Mouse (Mus musculus) C2C12 (cell line): Measurements from ENCODE around the gene Nradd. TPM values are rescaled to one million over a fixed set of nuclear protein-coding genes. Genes with fewer than 3 reads are reported as not detected.

ENCODE experiments used
- H3K27me3 ChIP-seq: one replicate; pipeline ENCODE4 v1.6.1; 2011; ENCODE audit not compliant: control insufficient read depth, insufficient read depth, insufficient read length
- H3K36me3 ChIP-seq: one replicate; pipeline ENCODE4 v1.6.1; 2011; ENCODE audit not compliant: control insufficient read depth, insufficient read depth
- H3K4me3 ChIP-seq: one replicate; pipeline ENCODE4 v1.5.1; 2011; ENCODE audit warnings: mild to moderate bottlenecking, control low read depth; ENCODE audit not compliant: poor library complexity, insufficient read depth, severe bottlenecking
- H3K79me2 ChIP-seq: one replicate; pipeline ENCODE4 v1.6.1; 2011; ENCODE audit not compliant: control insufficient read depth, insufficient read depth
- H3K79me3 ChIP-seq: one replicate; pipeline ENCODE4 v1.6.1; 2011; ENCODE audit warnings: low read depth, control low read depth
- H3ac ChIP-seq: one replicate; pipeline ENCODE3; 2011; ENCODE audit warnings: low read depth; ENCODE audit not compliant: control insufficient read depth, insufficient read length
- CEBPB ChIP-seq: IDR thresholded peaks from one replicate; pipeline ENCODE4 v1.6.1; 2011; ENCODE audit warnings: low read depth, mild to moderate bottlenecking, control low read depth, moderate library complexity
- CTCF ChIP-seq: IDR thresholded peaks from one replicate; pipeline ENCODE4 v1.5.1; 2011; ENCODE audit not compliant: control insufficient read depth, insufficient read depth, insufficient read length
- FOSL1 ChIP-seq: IDR thresholded peaks from one replicate; pipeline ENCODE4 v1.8.0; 2011; ENCODE audit warnings: mild to moderate bottlenecking, low read length; ENCODE audit not compliant: poor library complexity, insufficient read depth, severe bottlenecking
- MAX ChIP-seq: IDR thresholded peaks from one replicate; pipeline ENCODE4 v1.6.1; 2011; ENCODE audit warnings: mild to moderate bottlenecking, control low read depth
- MYOD1 ChIP-seq: IDR thresholded peaks from one replicate; pipeline ENCODE4 v1.6.1; 2011; ENCODE audit warnings: low read depth; ENCODE audit not compliant: control insufficient read depth, insufficient read length
- MYOG ChIP-seq: IDR thresholded peaks from one replicate; pipeline ENCODE4 v1.6.1; 2011; ENCODE audit not compliant: control insufficient read depth, insufficient read length; ENCODE audit errors: extremely low read depth
- USF1 ChIP-seq: IDR thresholded peaks from one replicate; pipeline ENCODE4 v1.6.1; 2011; ENCODE audit warnings: low read depth, mild to moderate bottlenecking, control low read depth, moderate library complexity
- polyA plus RNA-seq: library from polyadenylated mRNA; unstranded; fragments of >200 nt; fragmentation: generic; extraction: Trizol; gene quantifications from one replicate; pipeline ENCODE4 v1.2.1, GENCODE M21; 2012; ENCODE audit warnings: missing spikeins

Nradd gene
- polyA plus RNA-seq, 1 experiment, result 87.7 TPM

DNA sequence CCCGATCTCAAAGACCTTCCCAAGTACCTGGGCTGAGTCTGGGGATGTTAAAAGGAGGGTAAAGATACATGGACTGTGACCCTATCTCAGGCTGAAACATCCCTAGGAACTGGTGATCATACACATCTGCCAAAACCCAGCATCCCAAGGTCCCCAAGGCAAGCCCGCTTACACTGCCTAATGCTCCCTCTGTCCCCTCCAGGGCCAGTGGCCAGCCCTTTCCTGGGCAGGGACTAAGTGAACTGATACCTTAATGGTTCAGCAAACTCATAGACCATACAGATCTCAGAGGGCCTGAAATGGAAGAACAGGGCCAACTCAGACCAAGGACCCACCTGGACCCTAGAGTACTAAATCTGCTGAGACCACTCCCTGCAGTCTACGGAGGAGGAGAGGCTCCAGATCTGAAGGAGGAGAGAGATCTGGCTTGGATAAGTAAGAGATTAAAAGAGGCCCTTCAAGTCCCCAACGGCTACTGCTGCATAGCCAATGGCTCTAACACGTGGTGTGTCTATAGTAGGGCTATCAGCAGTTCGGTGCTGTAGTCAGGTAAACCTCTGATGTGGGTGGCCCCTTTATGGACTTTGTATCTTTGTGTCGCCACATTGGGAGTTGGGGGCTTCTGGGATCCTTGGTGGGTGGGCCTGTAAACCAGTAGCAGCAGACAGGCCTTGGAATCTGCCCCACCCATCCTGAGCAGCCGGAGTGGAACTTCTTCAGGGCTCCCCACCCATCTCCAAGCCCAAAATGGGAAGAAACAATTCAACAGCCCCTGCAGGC is 646 bp downstream of the Nradd start:
- TF ChIP-seq USF1, result no peak
- no peak for TF ChIP-seq MYOG
- no peak for TF ChIP-seq MAX
- no peak for TF ChIP-seq MYOD1
- TF ChIP-seq CTCF, result no peak
- no peak for TF ChIP-seq CEBPB
- no peak for TF ChIP-seq FOSL1
- peak overlapping the region; percentile 72 for H3ac ChIP-seq
- H3K4me3 ChIP-seq, result peak overlapping the region; percentile 42
- H3K79me3 ChIP-seq, result peaks cover 3% of the 10 kb centered on the region
- H3K27me3 ChIP-seq, result no peaks in the 10 kb centered on the region
- H3K79me2 ChIP-seq, result peaks cover 20% of the 10 kb centered on the region
- peaks cover 26% of the 10 kb centered on the region for H3K36me3 ChIP-seq

DNA sequence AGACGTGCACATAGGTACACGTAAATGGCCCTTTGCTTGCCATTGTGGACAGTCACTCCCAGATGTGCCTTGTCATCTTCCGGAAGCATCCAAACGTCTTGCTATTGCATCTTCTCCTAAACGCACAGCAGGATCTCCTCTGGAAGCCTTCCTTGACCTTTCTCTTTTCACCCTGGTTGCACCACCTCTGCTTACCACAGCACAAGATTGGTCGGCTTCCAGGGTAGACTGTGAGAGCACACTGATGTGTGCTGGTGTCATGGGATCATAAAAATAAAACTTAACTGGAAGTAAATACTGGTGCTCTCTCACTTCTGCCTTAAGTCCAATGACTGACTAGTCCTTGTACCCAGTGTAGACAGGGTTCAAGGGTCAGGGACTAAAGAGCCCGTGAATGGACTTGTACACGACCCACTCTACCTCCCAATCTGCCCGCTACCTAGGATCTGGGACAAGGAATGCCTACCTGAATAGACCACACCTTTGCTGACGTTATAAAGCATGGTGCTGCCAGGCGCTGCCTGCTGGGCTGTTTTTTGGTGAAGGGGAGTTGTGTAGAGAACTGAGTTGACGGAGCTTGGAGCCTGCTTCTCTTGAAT is 1.5 kb downstream of the Nradd start:
- TF ChIP-seq CEBPB (no peak), FOSL1 (no peak), CTCF (no peak), USF1 (no peak), MAX (no peak), MYOG (no peak), MYOD1 (no peak)
- H3K27me3 ChIP-seq, result no peaks in the 10 kb centered on the region
- H3K4me3 ChIP-seq, result no peak overlapping the region

DNA sequence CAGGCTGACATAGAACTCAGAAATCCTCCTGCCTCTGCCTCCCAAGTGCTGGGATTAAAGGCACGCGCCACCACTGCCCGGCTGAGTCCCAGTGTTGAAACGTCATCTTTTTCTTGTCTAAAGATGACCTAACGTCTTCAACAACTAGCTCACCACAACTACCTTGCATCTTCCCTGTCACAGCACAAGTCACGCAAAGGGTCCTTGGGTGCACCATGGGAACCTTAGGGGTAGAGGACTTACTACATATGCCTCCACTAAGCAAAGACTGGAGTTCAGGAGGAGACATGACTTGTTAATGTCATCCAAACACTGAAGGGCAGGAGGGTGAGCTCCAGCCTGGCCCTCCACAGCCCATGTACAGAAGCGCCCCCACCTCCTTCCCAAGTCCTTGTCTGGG is 3.6 kb downstream of the Nradd start:
- no peaks in the 10 kb centered on the region for H3K27me3 ChIP-seq
- TF ChIP-seq USF1 (no peak), CEBPB (no peak), CTCF (no peak), MYOG (no peak), MAX (no peak), FOSL1 (no peak), MYOD1 (no peak)
- H3K79me2 ChIP-seq, result peaks cover 20% of the 10 kb centered on the region
- no peak overlapping the region for H3ac ChIP-seq
- peaks cover 3% of the 10 kb centered on the region for H3K79me3 ChIP-seq
- H3K4me3 ChIP-seq, result no peak overlapping the region
- peaks cover 45% of the 10 kb centered on the region for H3K36me3 ChIP-seq

More for the DNA sequence above, 1.5 kb downstream of the Nradd start:
- H3K79me3 ChIP-seq, result peaks cover 3% of the 10 kb centered on the region
- peaks cover 20% of the 10 kb centered on the region for H3K79me2 ChIP-seq
- peaks cover 33% of the 10 kb centered on the region for H3K36me3 ChIP-seq
- no peak overlapping the region for H3ac ChIP-seq

DNA sequence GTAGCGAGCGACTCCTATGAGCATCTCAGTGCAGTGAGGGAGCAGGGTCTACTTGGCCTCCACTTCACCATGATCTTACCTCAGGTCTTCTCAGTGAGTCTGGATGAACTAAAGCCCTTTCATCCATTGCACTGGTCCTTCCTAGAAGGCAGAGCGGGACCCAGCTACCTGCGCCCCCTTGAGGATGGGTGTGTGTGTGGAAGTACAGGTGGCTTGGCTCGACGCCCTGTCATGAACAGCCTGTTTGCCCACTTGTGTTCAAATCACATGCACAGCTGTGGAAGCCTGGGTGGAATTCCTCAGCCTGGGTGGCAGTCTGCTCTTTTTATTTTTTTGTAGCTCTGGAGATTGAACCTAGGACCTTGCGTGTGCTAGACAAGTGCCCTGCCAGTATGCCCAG is 4.1 kb downstream of the Nradd start:
- H3K4me3 ChIP-seq, result no peak overlapping the region
- H3K36me3 ChIP-seq, result peaks cover 50% of the 10 kb centered on the region
- no peak overlapping the region for H3ac ChIP-seq
- peaks cover 20% of the 10 kb centered on the region for H3K79me2 ChIP-seq
- peaks cover 4% of the 10 kb centered on the region for H3K79me3 ChIP-seq
- no peaks in the 10 kb centered on the region for H3K27me3 ChIP-seq
- no peak for TF ChIP-seq FOSL1
- TF ChIP-seq MYOG, result no peak
- no peak for TF ChIP-seq CTCF
- TF ChIP-seq CEBPB, result no peak
- no peak for TF ChIP-seq USF1
- TF ChIP-seq MAX, result no peak
- no peak for TF ChIP-seq MYOD1

DNA sequence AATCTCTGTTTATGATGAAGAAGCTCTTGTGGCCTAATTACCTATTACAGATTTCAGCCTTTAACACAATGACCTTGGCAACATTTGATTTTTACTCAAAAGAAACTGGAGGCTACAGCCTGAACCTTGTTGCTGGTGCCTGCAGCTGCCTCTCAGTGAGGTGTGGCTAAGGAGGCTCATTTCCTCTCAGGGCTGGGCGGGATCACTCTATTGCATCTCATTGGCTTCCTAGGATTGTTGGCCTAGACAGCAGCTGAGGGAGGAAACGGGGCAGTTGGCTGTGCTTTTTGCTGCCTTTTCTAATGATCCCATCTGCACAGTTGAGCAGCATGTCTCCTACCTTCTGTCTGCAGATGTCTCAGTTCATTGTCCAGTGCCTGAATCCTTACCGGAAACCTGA is 7.2 kb downstream of the Nradd start:
- H3K79me3 ChIP-seq, result peaks cover 1% of the 10 kb centered on the region
- H3K4me3 ChIP-seq, result no peak overlapping the region
- H3K36me3 ChIP-seq, result peaks cover 53% of the 10 kb centered on the region
- H3K27me3 ChIP-seq, result no peaks in the 10 kb centered on the region
- H3ac ChIP-seq, result no peak overlapping the region
- no peaks in the 10 kb centered on the region for H3K79me2 ChIP-seq
- TF ChIP-seq CEBPB (no peak), CTCF (no peak), USF1 (no peak), MYOD1 (no peak), MAX (no peak), FOSL1 (no peak), MYOG (no peak)
